Mouse (Mus musculus) liver, embryonic 16.5 days (tissue): ENCODE data around the gene Sarnp. TPM values are rescaled to one million over a fixed set of nuclear protein-coding genes. Genes with fewer than 3 reads are reported as not detected.

Experiments used
- ATAC-seq: fragments of 200-750 bp; cut with Nextera tagmentation; 2 replicates; pipeline ENCODE4 v1.8.0; 2017; ENCODE audit warnings: low read depth, mild to moderate bottlenecking, moderate number of reproducible peaks, moderate library complexity
- H3K27ac ChIP-seq: fragments of 300-500 bp; sonication (generic); 2 replicates; pipeline ENCODE4 v1.5.1; 2014; ENCODE audit warnings: mild to moderate bottlenecking, low read length
- H3K27me3 ChIP-seq: fragments of 300-500 bp; sonication (generic); 2 replicates; pipeline ENCODE4 v1.6.1; 2014; ENCODE audit warnings: low read depth, low read length, mixed read lengths; ENCODE audit not compliant: control insufficient read depth, insufficient read depth
- H3K36me3 ChIP-seq: fragments of 300-500 bp; sonication (generic); 2 replicates; pipeline ENCODE4 v1.6.1; 2014; ENCODE audit warnings: mild to moderate bottlenecking; ENCODE audit not compliant: control insufficient read depth, insufficient read depth
- H3K4me1 ChIP-seq: fragments of 300-500 bp; sonication (generic); 2 replicates; pipeline ENCODE4 v1.6.1; 2014; ENCODE audit warnings: low read depth, low read length, mixed read lengths; ENCODE audit not compliant: control insufficient read depth
- H3K4me2 ChIP-seq: fragments of 300-500 bp; sonication (generic); 2 replicates; pipeline ENCODE4 v1.6.1; 2014; ENCODE audit warnings: low read depth, low read length, mixed read lengths
- H3K4me3 ChIP-seq: fragments of 300-500 bp; sonication (generic); 2 replicates; pipeline ENCODE4 v1.5.1; 2014; ENCODE audit warnings: low read depth, mild to moderate bottlenecking, low read length
- H3K9ac ChIP-seq: fragments of 300-500 bp; sonication (generic); 2 replicates; pipeline ENCODE4 v1.6.1; 2014; ENCODE audit warnings: low read depth, low read length
- H3K9me3 ChIP-seq: fragments of 300-500 bp; sonication (generic); replicated peaks from 2 replicates; pipeline ENCODE4 v1.6.1; 2016; ENCODE audit warnings: low read length; ENCODE audit not compliant: control insufficient read depth
- WGBS: fragments of 180-500 bp; shearing (Covaris S2); extraction: QIAGEN DNeasy Blood & Tissue Kit; methylation state at CpG from one replicate; pipeline ENCODE4 v1.1.7; 2014; ENCODE audit not compliant: insufficient replicate concordance; 5-methylcytosine and 5-hydroxymethylcytosine counted together
- polyA plus RNA-seq: library from polyadenylated mRNA; unstranded; fragments of >200 nt; fragmentation: Nextera tagmentation; extraction: Ambion mirVana; gene quantifications from 2 replicates; pipeline ENCODE4 v1.2.1, GENCODE M21; 2015

The Sarnp gene
- polyA plus RNA-seq, 1 experiment from 2014 or later: 84.4 TPM

DNA sequence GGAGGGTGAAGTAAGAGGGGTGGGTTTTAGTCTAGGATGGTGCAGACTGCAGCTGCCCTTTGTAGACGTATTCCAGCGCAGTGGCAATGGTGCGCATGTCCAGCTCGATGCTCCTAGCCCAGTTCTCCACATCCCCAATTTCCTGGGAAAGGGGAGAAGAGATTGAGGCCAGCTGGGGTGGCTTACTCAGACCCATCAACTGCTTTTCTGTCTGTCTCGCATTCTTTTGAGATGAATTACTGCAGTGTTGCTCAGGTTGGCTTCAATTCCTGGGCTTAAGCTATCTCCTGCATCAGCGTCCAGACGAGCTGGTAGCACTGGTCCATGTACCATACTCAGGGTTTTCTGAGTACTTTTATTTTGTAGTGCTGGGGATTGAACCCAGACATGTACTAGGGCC is 102.8 kb downstream of the Sarnp start:
- no peaks in the 10 kb centered on the region for H3K36me3 ChIP-seq
- no peak for ATAC-seq
- H3K4me3 ChIP-seq: no peak overlapping the region
- no peak overlapping the region for H3K27ac ChIP-seq
- no peak overlapping the region for H3K4me2 ChIP-seq
- no peaks in the 10 kb centered on the region for H3K27me3 ChIP-seq
- no peaks in the 10 kb centered on the region for H3K9me3 ChIP-seq
- peaks cover 20% of the 10 kb centered on the region for H3K4me1 ChIP-seq
- H3K9ac ChIP-seq: no peak overlapping the region
- WGBS: 75% methylated on average over 7 of the region's 7 CpGs

DNA sequence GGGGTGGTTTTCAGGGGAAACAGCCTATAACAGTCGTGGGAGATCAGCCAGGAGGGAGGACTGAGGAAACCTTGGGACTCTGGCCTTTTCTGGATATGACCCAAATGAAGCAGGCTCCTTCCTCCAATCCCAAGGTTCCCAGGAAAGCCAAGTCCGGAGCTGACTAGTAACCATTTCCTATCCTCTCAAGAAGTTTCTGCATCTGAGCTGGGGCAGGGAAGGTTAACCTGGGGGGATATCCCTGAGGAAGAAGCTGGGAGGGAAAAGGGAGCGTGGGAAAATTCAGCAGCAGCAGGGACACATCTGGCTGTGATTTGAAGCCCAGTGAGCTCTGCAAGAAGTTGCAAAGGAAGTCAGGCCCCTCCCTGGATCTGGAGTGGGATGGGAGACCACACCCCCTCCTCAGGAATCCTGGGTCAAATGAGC is 103.6 kb downstream of the Sarnp start:
- H3K4me2 ChIP-seq: no peak overlapping the region
- no peaks in the 10 kb centered on the region for H3K9me3 ChIP-seq
- WGBS: 68% methylated on average over 3 of the region's 3 CpGs
- H3K4me1 ChIP-seq: peaks cover 20% of the 10 kb centered on the region
- H3K4me3 ChIP-seq: no peak overlapping the region
- no peaks in the 10 kb centered on the region for H3K27me3 ChIP-seq
- H3K27ac ChIP-seq: no peak overlapping the region
- no peak for ATAC-seq
- H3K9ac ChIP-seq: no peak overlapping the region
- no peaks in the 10 kb centered on the region for H3K36me3 ChIP-seq

DNA sequence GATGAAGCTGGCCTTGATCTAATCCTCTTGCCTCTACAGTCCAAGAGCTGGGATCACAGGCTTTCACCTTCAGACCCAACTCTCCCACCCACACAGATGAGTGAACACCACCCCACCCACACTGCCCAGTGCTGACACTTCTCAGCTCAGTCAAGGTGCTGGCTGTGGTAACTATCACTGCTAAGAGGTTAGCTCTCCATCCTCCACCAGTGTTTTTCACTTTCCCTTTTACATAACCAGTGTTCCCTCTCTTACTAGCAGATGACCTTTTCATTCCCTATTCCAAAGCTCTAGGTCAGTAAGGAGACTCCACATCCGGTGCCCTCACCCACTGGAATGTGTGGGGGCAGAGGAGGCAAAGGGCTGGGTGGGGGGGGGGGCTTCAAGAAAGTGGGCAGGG is 104.1 kb downstream of the Sarnp start:
- ATAC-seq: no peak
- no peak overlapping the region for H3K4me2 ChIP-seq
- H3K9ac ChIP-seq: no peak overlapping the region
- no peak overlapping the region for H3K4me3 ChIP-seq
- WGBS: 62% methylated on average over 1 of the region's 1 CpGs
- peaks cover 20% of the 10 kb centered on the region for H3K4me1 ChIP-seq
- no peak overlapping the region for H3K27ac ChIP-seq
- no peaks in the 10 kb centered on the region for H3K27me3 ChIP-seq
- H3K9me3 ChIP-seq: no peaks in the 10 kb centered on the region
- no peaks in the 10 kb centered on the region for H3K36me3 ChIP-seq

DNA sequence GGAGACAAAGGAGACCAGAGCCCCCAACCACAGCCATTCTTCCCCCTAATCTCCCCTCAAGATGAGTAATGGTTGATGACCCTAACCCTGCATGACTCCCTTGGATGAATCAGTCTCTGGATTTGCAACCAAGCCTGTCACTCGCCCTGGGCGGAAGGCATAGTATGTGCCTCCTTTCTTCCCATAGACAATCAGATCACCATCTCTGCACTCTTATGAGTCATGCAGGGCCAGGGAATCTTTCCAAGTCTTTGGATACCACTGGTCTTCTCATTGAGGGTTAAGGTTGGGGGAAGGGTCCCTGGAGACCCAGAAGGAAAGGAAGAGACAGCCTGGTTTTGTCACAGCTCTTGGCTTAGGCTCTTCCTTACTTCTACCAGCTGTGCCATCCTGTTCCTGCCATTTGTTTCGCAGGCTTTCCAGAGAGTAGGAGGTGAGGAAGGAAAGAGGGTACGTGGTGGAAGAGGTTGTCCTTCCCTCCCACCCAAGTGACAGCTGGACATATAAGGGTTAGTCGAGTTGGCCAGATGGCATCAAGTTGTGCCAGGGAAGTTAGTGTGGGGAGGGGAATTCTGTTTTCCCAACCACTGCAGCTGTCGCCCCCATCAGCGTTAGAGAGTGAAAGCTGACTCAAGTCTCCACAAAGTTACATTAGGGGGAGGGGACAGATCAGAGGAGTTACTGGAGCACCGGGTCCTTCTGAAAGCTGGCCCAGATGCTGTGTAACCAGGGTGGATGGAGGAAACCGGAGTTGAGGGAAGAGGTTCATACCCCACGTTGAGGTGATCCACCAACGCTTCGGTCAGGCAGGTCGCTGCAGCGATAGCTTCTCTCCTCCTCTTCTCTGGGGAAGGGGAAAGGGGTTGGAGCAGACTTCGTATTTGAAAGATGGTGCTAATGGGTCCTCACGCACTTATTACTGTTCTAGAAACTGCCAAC is 105.0 kb downstream of the Sarnp start:
- H3K4me3 ChIP-seq: peak overlapping the region; percentile 91
- peak overlapping the region; percentile 84; the same call in 1 of the 2 replicates for H3K9ac ChIP-seq
- H3K27ac ChIP-seq: peak overlapping the region; percentile 17; the same call in 1 of the 2 replicates
- 63% methylated on average over 16 of the region's 16 CpGs for WGBS
- no peak for ATAC-seq
- H3K4me1 ChIP-seq: peaks cover 20% of the 10 kb centered on the region
- H3K9me3 ChIP-seq: no peaks in the 10 kb centered on the region
- peak overlapping the region; percentile 90 for H3K4me2 ChIP-seq
- H3K27me3 ChIP-seq: no peaks in the 10 kb centered on the region
- H3K36me3 ChIP-seq: no peaks in the 10 kb centered on the region

DNA sequence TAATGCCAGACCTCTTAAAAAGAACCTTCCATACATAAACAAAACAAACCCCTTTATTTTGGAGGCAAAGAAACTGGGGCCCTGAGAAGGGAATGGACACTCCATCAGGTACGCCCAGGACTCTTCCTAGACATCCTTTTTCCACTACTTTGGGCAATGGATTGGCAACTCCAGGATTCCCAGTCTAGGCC is 105.6 kb downstream of the Sarnp start, which contains the start of gene Rdh5:
Rdh5 (minus strand) TSS at position 67 of the 191 bp plus-strand sequence.
- WGBS: 19% methylated on average over 1 of the region's 1 CpGs
- Histone ChIP-seq H3K27me3 (no peaks in the 10 kb centered on the region; the same call in 1 of the 2 replicates), H3K9ac (peak within 1 kb of the TSS; percentile 84), H3K4me1 (peaks cover 20% of the 10 kb centered on the region), H3K27ac (peak within 1 kb of the TSS; percentile 88), H3K4me3 (peak within 1 kb of the TSS; percentile 91), H3K9me3 (no peaks in the 10 kb centered on the region), H3K36me3 (no peaks in the 10 kb centered on the region), H3K4me2 (peak within 1 kb of the TSS; percentile 90)
- no peak for ATAC-seq

DNA sequence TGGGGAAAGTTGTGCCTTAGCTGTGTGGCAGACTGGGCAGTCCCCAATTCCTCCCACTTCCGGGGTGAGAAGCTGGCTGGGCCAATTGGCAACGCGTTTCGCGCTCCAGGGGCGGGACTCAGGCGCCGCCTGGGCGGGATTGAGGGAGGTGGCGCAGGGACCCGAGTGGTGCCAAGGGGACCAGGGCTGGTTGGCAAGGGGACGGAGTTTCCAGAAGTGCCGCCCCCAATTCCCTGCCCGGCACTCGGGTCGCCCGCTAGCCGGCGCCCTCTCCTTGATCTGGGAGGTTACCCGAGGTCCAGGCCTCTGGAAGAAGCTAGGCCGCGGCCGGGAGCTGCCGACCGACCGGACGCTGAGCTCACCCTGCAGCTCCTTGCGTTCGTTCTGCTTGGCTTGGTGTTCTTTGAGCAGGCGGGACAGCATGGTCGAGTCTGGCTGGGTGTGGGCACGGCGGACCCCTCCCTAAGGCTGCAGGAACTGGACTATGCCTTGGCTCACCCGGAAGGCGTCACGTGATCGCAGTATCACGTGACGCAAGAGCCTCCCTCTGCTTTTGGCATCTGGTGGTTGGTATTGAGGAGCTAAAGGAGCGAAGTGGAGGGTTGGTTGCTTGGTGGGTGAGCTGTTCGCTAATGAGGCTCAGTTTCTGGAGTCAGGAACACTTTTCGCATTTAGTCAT is 106.0 kb downstream of the Sarnp start:
- H3K4me2 ChIP-seq: peak overlapping the region; percentile 90
- peak; percentile 97 for ATAC-seq
- peak overlapping the region; percentile 88 for H3K27ac ChIP-seq
- H3K9ac ChIP-seq: peak overlapping the region; percentile 84
- H3K36me3 ChIP-seq: no peaks in the 10 kb centered on the region
- WGBS: under 1% methylated on average over 42 of the region's 42 CpGs
- H3K4me1 ChIP-seq: peaks cover 19% of the 10 kb centered on the region
- peak overlapping the region; percentile 91 for H3K4me3 ChIP-seq
- no peaks in the 10 kb centered on the region; the same call in 1 of the 2 replicates for H3K27me3 ChIP-seq
- no peaks in the 10 kb centered on the region for H3K9me3 ChIP-seq

DNA sequence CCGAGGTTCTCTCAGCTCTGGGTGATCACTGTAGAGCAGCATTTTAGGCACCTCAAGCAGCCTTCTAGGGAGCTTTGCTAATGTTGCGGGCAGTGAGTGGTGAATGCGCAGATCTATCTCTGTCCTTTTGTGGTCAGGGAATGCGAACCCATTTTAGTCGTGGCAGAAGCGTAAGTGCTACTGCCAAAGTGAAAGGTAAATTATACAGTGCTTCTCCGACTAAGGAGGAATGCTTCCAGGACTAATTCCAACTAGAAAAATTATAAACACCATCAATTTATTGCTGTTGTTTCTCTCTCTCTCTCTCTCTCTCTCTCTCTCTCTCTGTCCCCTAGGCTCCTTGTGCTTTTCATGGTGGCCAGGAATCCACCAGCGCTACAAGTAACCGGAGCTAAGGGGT is 106.8 kb downstream of the Sarnp start, which contains the start of gene Bloc1s1:
Bloc1s1 (minus strand) TSS at position 101 of the 400 bp plus-strand sequence.
- peak within 1 kb of the TSS; percentile 84 for H3K9ac ChIP-seq
- ATAC-seq: no peak
- peak within 1 kb of the TSS; percentile 88 for H3K27ac ChIP-seq
- peak within 1 kb of the TSS; percentile 91 for H3K4me3 ChIP-seq
- WGBS: 53% methylated on average over 9 of the region's 9 CpGs
- H3K36me3 ChIP-seq: no peaks in the 10 kb centered on the region
- peak within 1 kb of the TSS; percentile 90 for H3K4me2 ChIP-seq
- peaks cover 3% of the 10 kb centered on the region; the same call in 1 of the 2 replicates for H3K27me3 ChIP-seq
- no peaks in the 10 kb centered on the region for H3K9me3 ChIP-seq
- H3K4me1 ChIP-seq: peaks cover 18% of the 10 kb centered on the region
